Mouse (Mus musculus): Measurements from ENCODE around the gene Cryzl1. TPM values are rescaled to one million over a fixed set of nuclear protein-coding genes. Genes with fewer than 3 reads are reported as not detected.

Cryzl1 gene
- total and polyA plus RNA-seq, 3 experiments, result 5.1 to 171 (median 148) TPM

DNA sequence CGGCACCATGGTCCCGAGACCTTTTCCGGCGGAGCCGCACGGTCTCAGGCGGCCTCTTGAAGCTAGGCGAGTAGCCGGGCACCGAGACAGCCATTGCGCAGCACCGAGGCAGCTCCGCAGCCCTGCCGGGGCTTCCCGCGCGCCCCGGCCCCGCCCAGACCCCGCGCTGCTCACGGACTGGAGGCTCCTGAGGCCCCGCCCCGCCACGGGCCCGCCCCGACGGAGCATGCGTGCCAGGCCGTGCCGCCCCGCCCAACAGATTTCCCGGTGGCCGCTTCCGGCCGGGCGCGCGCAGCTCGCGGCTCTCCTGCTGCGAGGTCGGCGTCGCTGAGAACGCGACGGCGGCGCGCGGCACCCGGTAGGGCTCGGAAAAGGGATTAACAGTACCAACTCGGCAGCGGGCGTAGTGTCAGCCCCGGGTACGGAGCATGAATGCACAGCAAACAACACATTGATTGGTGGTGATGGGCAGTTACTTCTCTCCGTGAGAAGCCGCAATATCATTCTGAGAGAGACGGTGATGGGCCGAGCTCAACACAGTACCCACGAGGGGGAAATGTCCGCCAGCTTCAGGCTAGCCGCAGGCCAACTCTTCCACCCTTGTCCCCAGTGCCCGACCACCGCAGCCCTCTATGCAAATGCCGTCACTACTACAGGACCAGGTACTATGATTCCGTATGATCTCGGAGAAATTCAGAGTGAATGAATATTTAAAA lies 40.0 kb downstream of the Cryzl1 start, which contains the start of gene Donson:
Donson (minus strand) TSS at position 152 of the 716 bp plus-strand sequence.
- Histone ChIP-seq H3K27me3 (ENCODE audit: insufficient read depth, low read length) (no peaks in the 10 kb centered on the region), H3K9me3 (replicated peaks) (no peaks in the 10 kb centered on the region), H3K4me1 (ENCODE audit: insufficient read depth, low read depth, low read length) (peaks cover 44% of the 10 kb centered on the region), H3K36me3 (replicated peaks) (peaks cover 61% of the 10 kb centered on the region), H3K4me3 (ENCODE audit: low read depth, low read length) (peak within 1 kb of the TSS; percentile 93)
- TF ChIP-seq POLR2AphosphoS5 (IDR thresholded peaks at IDR 0.05; ENCODE audit: insufficient replicate concordance, low read depth, low read length) (no peak), TAL1 (conservative IDR thresholded peaks at IDR 0.05; ENCODE audit: low read depth, low read length) (no peak), CTCF (IDR thresholded peaks at IDR 0.05; ENCODE audit: low read depth, low read length) (no peak), GATA1 (IDR thresholded peaks at IDR 0.05; ENCODE audit: borderline replicate concordance, low read length) (no peak), GATA2 (IDR thresholded peaks at IDR 0.05; ENCODE audit: borderline replicate concordance, low read depth, low read length) (no peak)
- ATAC-seq (ENCODE audit: extremely low read depth, insufficient number of reproducible peaks, low FRiP score, poor library complexity, severe bottlenecking) (peak; percentile 41; the same call in 1 of the 2 replicates), DNase-seq (ENCODE audit: low spot score) (peak; percentile 91)

DNA sequence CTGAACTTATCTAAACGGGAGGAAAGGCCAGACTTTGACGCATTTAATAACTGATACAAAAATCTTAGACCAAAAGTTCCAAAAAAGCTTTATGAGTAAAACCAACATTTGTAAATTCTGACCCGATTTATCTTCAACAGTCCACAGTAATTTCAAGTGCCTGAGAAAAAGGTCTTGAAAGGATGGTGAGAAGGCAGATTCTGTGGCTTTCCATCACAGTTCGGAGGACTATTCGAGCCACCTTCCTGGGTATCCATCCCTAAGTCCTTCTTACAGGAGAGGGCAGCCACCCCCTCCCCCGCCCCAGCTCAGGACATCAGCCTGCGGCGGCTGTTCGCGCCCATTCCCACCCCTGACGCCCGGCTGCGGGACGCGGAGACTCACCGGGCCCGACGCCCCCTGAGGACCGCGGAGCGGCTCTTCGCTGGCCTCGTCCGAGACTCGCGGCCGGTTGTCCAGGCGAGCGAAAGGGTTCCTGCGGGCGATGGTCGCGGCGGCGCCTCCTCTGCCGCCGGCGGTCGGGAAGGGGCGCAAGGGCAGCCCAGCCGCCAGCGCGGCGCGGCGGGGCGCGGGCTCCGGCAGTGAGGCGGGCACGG lies 40.7 kb downstream of the Cryzl1 start:
- ATAC-seq (ENCODE audit: extremely low read depth, insufficient number of reproducible peaks, low FRiP score, poor library complexity, severe bottlenecking) (no peak), DNase-seq (ENCODE audit: low spot score) (peak; percentile 12)
- TF ChIP-seq CTCF (IDR thresholded peaks at IDR 0.05; ENCODE audit: low read depth, low read length), result no peak
- TF ChIP-seq GATA2 (IDR thresholded peaks at IDR 0.05; ENCODE audit: borderline replicate concordance, low read depth, low read length), result no peak
- TF ChIP-seq POLR2AphosphoS5 (IDR thresholded peaks at IDR 0.05; ENCODE audit: insufficient replicate concordance, low read depth, low read length), result no peak
- TF ChIP-seq TAL1 (conservative IDR thresholded peaks at IDR 0.05; ENCODE audit: low read depth, low read length), result no peak
- TF ChIP-seq GATA1 (IDR thresholded peaks at IDR 0.05; ENCODE audit: borderline replicate concordance, low read length), result no peak
- H3K36me3 ChIP-seq (replicated peaks), result peaks cover 63% of the 10 kb centered on the region
- H3K9me3 ChIP-seq (replicated peaks), result no peaks in the 10 kb centered on the region
- H3K4me1 ChIP-seq (ENCODE audit: insufficient read depth, low read depth, low read length), result peaks cover 44% of the 10 kb centered on the region
- H3K27me3 ChIP-seq (ENCODE audit: insufficient read depth, low read length), result no peaks in the 10 kb centered on the region
- peak overlapping the region; percentile 93 for H3K4me3 ChIP-seq (ENCODE audit: low read depth, low read length)

DNA sequence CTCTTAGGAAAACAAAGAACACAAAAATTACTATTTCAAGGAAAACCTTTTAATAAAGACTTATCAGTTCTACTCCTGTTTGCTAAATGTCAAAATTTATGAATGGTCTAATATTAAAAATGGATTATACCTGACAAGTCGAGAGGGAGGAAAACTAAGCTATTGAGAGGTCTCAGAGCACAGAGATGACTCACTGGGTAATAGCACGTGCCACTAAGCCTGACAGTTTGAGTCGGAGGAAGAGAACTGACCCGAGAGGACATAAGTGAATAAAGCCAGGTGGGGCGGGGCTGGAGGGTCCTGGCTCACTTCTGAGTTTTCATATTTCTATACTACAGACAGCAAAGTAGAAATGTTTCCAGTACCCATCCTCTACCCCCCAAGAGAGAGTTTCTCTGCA lies 42.4 kb downstream of the Cryzl1 start:
- no peak overlapping the region for H3K4me3 ChIP-seq (ENCODE audit: low read depth, low read length)
- TF ChIP-seq GATA2 (IDR thresholded peaks at IDR 0.05; ENCODE audit: borderline replicate concordance, low read depth, low read length), result no peak
- TF ChIP-seq CTCF (IDR thresholded peaks at IDR 0.05; ENCODE audit: low read depth, low read length), result no peak
- no peaks in the 10 kb centered on the region for H3K27me3 ChIP-seq (ENCODE audit: insufficient read depth, low read length)
- peaks cover 70% of the 10 kb centered on the region for H3K36me3 ChIP-seq (replicated peaks)
- H3K9me3 ChIP-seq (replicated peaks), result no peaks in the 10 kb centered on the region
- peaks cover 46% of the 10 kb centered on the region for H3K4me1 ChIP-seq (ENCODE audit: insufficient read depth, low read depth, low read length)
- ATAC-seq (ENCODE audit: extremely low read depth, insufficient number of reproducible peaks, low FRiP score, poor library complexity, severe bottlenecking) (no peak), DNase-seq (ENCODE audit: low spot score) (no peak)

DNA sequence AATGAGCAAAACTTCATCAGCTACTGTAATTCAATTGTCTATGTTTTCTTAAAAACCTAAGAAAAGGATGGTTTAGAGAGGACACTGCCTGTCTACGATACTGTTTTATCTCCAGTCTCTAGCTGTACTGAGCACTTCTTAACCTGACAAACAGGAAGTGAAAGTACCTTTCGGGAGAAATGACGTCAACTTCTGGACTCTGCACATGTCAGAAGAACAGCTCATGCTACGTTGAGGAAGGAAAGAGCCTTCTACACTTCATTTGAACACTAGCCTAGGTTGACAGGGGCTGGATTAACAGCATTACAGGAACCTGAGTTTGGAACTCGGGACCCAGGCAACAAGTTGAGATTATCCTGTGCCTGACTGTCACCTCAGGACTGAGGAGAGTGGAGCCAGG lies 43.2 kb downstream of the Cryzl1 start:
- TF ChIP-seq POLR2AphosphoS5 (IDR thresholded peaks at IDR 0.05; ENCODE audit: insufficient replicate concordance, low read depth, low read length) (no peak), TAL1 (conservative IDR thresholded peaks at IDR 0.05; ENCODE audit: low read depth, low read length) (no peak), GATA1 (IDR thresholded peaks at IDR 0.05; ENCODE audit: borderline replicate concordance, low read length) (no peak), CTCF (IDR thresholded peaks at IDR 0.05; ENCODE audit: low read depth, low read length) (no peak), GATA2 (IDR thresholded peaks at IDR 0.05; ENCODE audit: borderline replicate concordance, low read depth, low read length) (no peak)
- Histone ChIP-seq H3K9me3 (replicated peaks) (no peaks in the 10 kb centered on the region), H3K36me3 (replicated peaks) (peaks cover 70% of the 10 kb centered on the region), H3K4me3 (ENCODE audit: low read depth, low read length) (no peak overlapping the region), H3K27me3 (ENCODE audit: insufficient read depth, low read length) (no peaks in the 10 kb centered on the region), H3K4me1 (ENCODE audit: insufficient read depth, low read depth, low read length) (peaks cover 41% of the 10 kb centered on the region)
- DNase-seq (ENCODE audit: low spot score), result no peak
- no peak for ATAC-seq (ENCODE audit: extremely low read depth, insufficient number of reproducible peaks, low FRiP score, poor library complexity, severe bottlenecking)

DNA sequence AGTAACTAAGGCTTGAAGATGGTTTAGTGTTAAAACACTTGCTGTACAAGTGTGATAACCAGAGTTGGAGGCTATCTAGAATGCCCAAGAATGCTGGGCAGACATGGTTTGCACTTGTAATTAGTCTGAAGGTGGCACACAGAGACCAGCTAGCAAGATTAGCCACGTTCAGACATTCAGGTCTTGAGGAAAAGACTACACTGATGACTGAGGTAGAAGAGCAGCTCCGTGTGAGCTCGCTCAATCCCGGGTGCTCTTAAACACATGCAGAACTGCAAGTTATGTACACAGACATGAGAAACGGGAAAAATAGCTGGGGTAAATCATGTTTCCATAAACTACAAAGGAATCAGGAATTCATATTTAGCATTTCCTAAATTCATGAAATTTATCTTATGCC lies 48.1 kb downstream of the Cryzl1 start:
- ATAC-seq (ENCODE audit: extremely low read depth, insufficient number of reproducible peaks, low FRiP score, poor library complexity, severe bottlenecking), result no peak
- no peak overlapping the region for H3K4me3 ChIP-seq (ENCODE audit: low read depth, low read length)
- DNase-seq (ENCODE audit: low spot score), result no peak
- no peaks in the 10 kb centered on the region for H3K9me3 ChIP-seq (replicated peaks)
- no peaks in the 10 kb centered on the region for H3K27me3 ChIP-seq (ENCODE audit: insufficient read depth, low read length)
- TF ChIP-seq GATA2 (IDR thresholded peaks at IDR 0.05; ENCODE audit: borderline replicate concordance, low read depth, low read length) (no peak), CTCF (IDR thresholded peaks at IDR 0.05; ENCODE audit: low read depth, low read length) (no peak), GATA1 (IDR thresholded peaks at IDR 0.05; ENCODE audit: borderline replicate concordance, low read length) (no peak), TAL1 (conservative IDR thresholded peaks at IDR 0.05; ENCODE audit: low read depth, low read length) (no peak), POLR2AphosphoS5 (IDR thresholded peaks at IDR 0.05; ENCODE audit: insufficient replicate concordance, low read depth, low read length) (no peak)
- H3K4me1 ChIP-seq (ENCODE audit: insufficient read depth, low read depth, low read length), result peaks cover 7% of the 10 kb centered on the region; the same call in 1 of the 2 replicates
- H3K36me3 ChIP-seq (replicated peaks), result peaks cover 95% of the 10 kb centered on the region

- TF ChIP-seq POLR2AphosphoS5 (IDR thresholded peaks at IDR 0.05; ENCODE audit: insufficient replicate concordance, low read depth, low read length) (no peak), TAL1 (conservative IDR thresholded peaks at IDR 0.05; ENCODE audit: low read depth, low read length) (no peak), GATA2 (IDR thresholded peaks at IDR 0.05; ENCODE audit: borderline replicate concordance, low read depth, low read length) (no peak), CTCF (IDR thresholded peaks at IDR 0.05; ENCODE audit: low read depth, low read length) (no peak), GATA1 (IDR thresholded peaks at IDR 0.05; ENCODE audit: borderline replicate concordance, low read length) (no peak)
- Histone ChIP-seq H3K27me3 (ENCODE audit: insufficient read depth, low read length) (no peaks in the 10 kb centered on the region), H3K36me3 (replicated peaks) (peaks cover 94% of the 10 kb centered on the region), H3K9me3 (replicated peaks) (no peaks in the 10 kb centered on the region), H3K4me1 (ENCODE audit: insufficient read depth, low read depth, low read length) (peaks cover 4% of the 10 kb centered on the region; the same call in 1 of the 2 replicates), H3K4me3 (ENCODE audit: low read depth, low read length) (no peak overlapping the region)
- no peak for DNase-seq (ENCODE audit: low spot score)
- ATAC-seq (ENCODE audit: extremely low read depth, insufficient number of reproducible peaks, low FRiP score, poor library complexity, severe bottlenecking), result no peak
Measured at GRCm38 (mm10) chr16:91678147-91678911, 50.4 kb downstream of the Cryzl1 start.
